Mouse (Mus musculus) C2C12 (cell line): ENCODE results near the gene Nr5a1. TPM values are rescaled to one million over a fixed set of nuclear protein-coding genes. Genes with fewer than 3 reads are reported as not detected.

Source experiments
- H3K27me3 ChIP-seq: one replicate; pipeline ENCODE4 v1.6.1; 2011; ENCODE audit not compliant: control insufficient read depth, insufficient read depth, insufficient read length
- H3K36me3 ChIP-seq: one replicate; pipeline ENCODE4 v1.6.1; 2011; ENCODE audit not compliant: control insufficient read depth, insufficient read depth
- H3K4me3 ChIP-seq: one replicate; pipeline ENCODE4 v1.5.1; 2011; ENCODE audit warnings: mild to moderate bottlenecking, control low read depth; ENCODE audit not compliant: poor library complexity, insufficient read depth, severe bottlenecking
- H3K79me2 ChIP-seq: one replicate; pipeline ENCODE4 v1.6.1; 2011; ENCODE audit not compliant: control insufficient read depth, insufficient read depth
- H3K79me3 ChIP-seq: one replicate; pipeline ENCODE4 v1.6.1; 2011; ENCODE audit warnings: low read depth, control low read depth
- H3ac ChIP-seq: one replicate; pipeline ENCODE3; 2011; ENCODE audit warnings: low read depth; ENCODE audit not compliant: control insufficient read depth, insufficient read length
- CEBPB ChIP-seq: IDR thresholded peaks from one replicate; pipeline ENCODE4 v1.6.1; 2011; ENCODE audit warnings: low read depth, mild to moderate bottlenecking, control low read depth, moderate library complexity
- CTCF ChIP-seq: IDR thresholded peaks from one replicate; pipeline ENCODE4 v1.5.1; 2011; ENCODE audit not compliant: control insufficient read depth, insufficient read depth, insufficient read length
- FOSL1 ChIP-seq: IDR thresholded peaks from one replicate; pipeline ENCODE4 v1.8.0; 2011; ENCODE audit warnings: mild to moderate bottlenecking, low read length; ENCODE audit not compliant: poor library complexity, insufficient read depth, severe bottlenecking
- MAX ChIP-seq: IDR thresholded peaks from one replicate; pipeline ENCODE4 v1.6.1; 2011; ENCODE audit warnings: mild to moderate bottlenecking, control low read depth
- MYOD1 ChIP-seq: IDR thresholded peaks from one replicate; pipeline ENCODE4 v1.6.1; 2011; ENCODE audit warnings: low read depth; ENCODE audit not compliant: control insufficient read depth, insufficient read length
- MYOG ChIP-seq: IDR thresholded peaks from one replicate; pipeline ENCODE4 v1.6.1; 2011; ENCODE audit not compliant: control insufficient read depth, insufficient read length; ENCODE audit errors: extremely low read depth
- USF1 ChIP-seq: IDR thresholded peaks from one replicate; pipeline ENCODE4 v1.6.1; 2011; ENCODE audit warnings: low read depth, mild to moderate bottlenecking, control low read depth, moderate library complexity
- polyA plus RNA-seq: library from polyadenylated mRNA; unstranded; fragments of >200 nt; fragmentation: generic; extraction: Trizol; gene quantifications from one replicate; pipeline ENCODE4 v1.2.1, GENCODE M21; 2012; ENCODE audit warnings: missing spikeins

Nr5a1 gene
- polyA plus RNA-seq, 1 experiment: 0.01 TPM

GRCm38 (mm10) chr2:38700177-38700576, 14.2 kb downstream of the Nr5a1 start:
- Histone ChIP-seq H3K4me3 (no peak overlapping the region), H3K79me2 (no peaks in the 10 kb centered on the region), H3K27me3 (peaks cover 58% of the 10 kb centered on the region), H3K79me3 (no peaks in the 10 kb centered on the region), H3K36me3 (no peaks in the 10 kb centered on the region), H3ac (no peak overlapping the region)
- TF ChIP-seq MYOD1: no peak
- TF ChIP-seq CTCF: no peak
- TF ChIP-seq USF1: no peak
- no peak for TF ChIP-seq MYOG
- no peak for TF ChIP-seq FOSL1
- no peak for TF ChIP-seq MAX
- no peak for TF ChIP-seq CEBPB

GRCm38 (mm10) chr2:38698623-38699022, 15.7 kb downstream of the Nr5a1 start:
- peaks cover 60% of the 10 kb centered on the region for H3K27me3 ChIP-seq
- H3K4me3 ChIP-seq: no peak overlapping the region
- TF ChIP-seq MYOG (no peak), MAX (no peak), CEBPB (no peak), USF1 (no peak), CTCF (no peak), FOSL1 (no peak), MYOD1 (no peak)
- H3K79me2 ChIP-seq: no peaks in the 10 kb centered on the region
- no peak overlapping the region for H3ac ChIP-seq
- H3K36me3 ChIP-seq: no peaks in the 10 kb centered on the region
- H3K79me3 ChIP-seq: no peaks in the 10 kb centered on the region

GRCm38 (mm10) chr2:38697128-38698120, 16.9 kb downstream of the Nr5a1 start:
- Histone ChIP-seq H3K79me3 (no peaks in the 10 kb centered on the region), H3K36me3 (no peaks in the 10 kb centered on the region), H3K4me3 (no peak overlapping the region), H3K79me2 (no peaks in the 10 kb centered on the region), H3K27me3 (peaks cover 56% of the 10 kb centered on the region), H3ac (no peak overlapping the region)
- no peak for TF ChIP-seq CTCF
- no peak for TF ChIP-seq MYOG
- TF ChIP-seq FOSL1: no peak

- Histone ChIP-seq H3K79me3 (no peaks in the 10 kb centered on the region), H3K27me3 (peaks cover 52% of the 10 kb centered on the region), H3K79me2 (no peaks in the 10 kb centered on the region), H3K36me3 (no peaks in the 10 kb centered on the region), H3K4me3 (no peak overlapping the region), H3ac (no peak overlapping the region)
- no peak for TF ChIP-seq MYOD1
- TF ChIP-seq MYOG: no peak
- TF ChIP-seq CTCF: no peak
- TF ChIP-seq USF1: no peak
- TF ChIP-seq FOSL1: no peak
- TF ChIP-seq CEBPB: no peak
- no peak for TF ChIP-seq MAX
Observed at GRCm38 (mm10) chr2:38695770-38696169, 18.6 kb downstream of the Nr5a1 start.

GRCm38 (mm10) chr2:38691542-38691941, 22.8 kb downstream of the Nr5a1 start:
- Histone ChIP-seq H3ac (no peak overlapping the region), H3K79me2 (no peaks in the 10 kb centered on the region), H3K36me3 (no peaks in the 10 kb centered on the region), H3K79me3 (no peaks in the 10 kb centered on the region), H3K27me3 (peaks cover 28% of the 10 kb centered on the region), H3K4me3 (no peak overlapping the region)
- TF ChIP-seq MYOD1: no peak
- no peak for TF ChIP-seq CEBPB
- TF ChIP-seq MYOG: no peak
- no peak for TF ChIP-seq FOSL1
- no peak for TF ChIP-seq USF1
- TF ChIP-seq CTCF: no peak
- TF ChIP-seq MAX: no peak

GRCm38 (mm10) chr2:38689881-38690280, 24.5 kb downstream of the Nr5a1 start:
- Histone ChIP-seq H3ac (no peak overlapping the region), H3K27me3 (peaks cover 16% of the 10 kb centered on the region), H3K79me3 (no peaks in the 10 kb centered on the region), H3K36me3 (no peaks in the 10 kb centered on the region), H3K79me2 (no peaks in the 10 kb centered on the region), H3K4me3 (no peak overlapping the region)
- TF ChIP-seq CTCF (no peak), FOSL1 (peak; percentile 29)
